Mouse (Mus musculus) G1E (cell line): ENCODE measurements around the gene Olfr976.

Experiments used
- CTCF ChIP-seq: IDR thresholded peaks from 2 replicates; pipeline ENCODE4 v1.5.1; 2012; ENCODE audit warnings: low read depth, low read length, inconsistent platforms, mixed read lengths
- GATA2 ChIP-seq: IDR thresholded peaks from 2 replicates; pipeline ENCODE4 v1.6.1; 2012; ENCODE audit warnings: low read depth, low read length, inconsistent platforms, borderline replicate concordance
- TAL1 ChIP-seq: conservative IDR thresholded peaks from 2 replicates; pipeline ENCODE4 v1.6.1; 2012; ENCODE audit warnings: low read depth, low read length, inconsistent platforms, mixed read lengths

DNA sequence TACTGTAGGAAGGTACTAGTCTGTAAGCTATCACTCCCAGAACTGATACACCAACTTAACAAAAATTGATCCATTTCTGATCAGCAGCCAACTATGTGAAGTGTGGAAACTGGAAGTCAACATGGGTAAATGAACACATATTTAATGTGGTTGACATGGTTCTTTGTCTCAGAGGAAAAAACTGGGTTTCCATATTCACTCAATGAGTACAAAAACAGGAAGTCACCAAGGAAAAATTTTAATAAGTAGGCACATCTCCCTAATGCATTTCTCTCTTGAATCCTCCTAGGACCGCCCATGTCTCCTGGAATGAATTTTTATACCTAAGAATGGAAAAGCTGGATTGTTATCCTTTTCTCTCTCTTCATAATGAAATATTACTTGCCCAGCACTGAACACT is 48.5 kb upstream of the Olfr976 start, which contains the start of gene Olfr980:
- no peak for TF ChIP-seq CTCF
- TF ChIP-seq GATA2, result no peak
- no peak for TF ChIP-seq TAL1
